Mouse (Mus musculus): ENCODE data around the gene Zc3h7b. TPM values are rescaled to one million over a fixed set of nuclear protein-coding genes. Genes with fewer than 3 reads are reported as not detected.

Zc3h7b gene
- polyA plus RNA-seq, 1 experiment from 2014 or later, result 26.5 TPM

DNA sequence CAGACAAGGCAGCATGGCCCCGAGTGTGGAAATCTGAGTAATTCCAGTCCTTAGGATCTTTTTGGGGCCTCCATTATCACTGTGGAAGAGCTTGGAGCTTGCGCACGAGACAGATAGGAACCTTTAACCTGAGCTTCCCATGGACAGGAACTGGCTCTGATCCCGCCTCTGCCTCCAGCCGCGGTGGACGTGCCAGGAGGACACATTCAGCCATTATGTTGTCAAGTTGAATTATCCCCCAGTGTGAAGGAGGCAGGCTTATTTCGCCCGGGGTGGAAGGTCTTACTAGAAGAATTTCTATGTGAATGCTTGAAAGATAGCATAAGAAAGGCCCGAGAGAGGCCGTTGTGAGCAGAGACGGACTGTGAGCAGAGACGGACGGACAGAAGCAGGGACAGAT, 4.9 kb downstream of the Zc3h7b start:
- Histone ChIP-seq H3K4me1 (replicated peaks; ENCODE audit: insufficient read depth, low read length) (0 out of 2 replicates have a peak, but pooled peaks cover 11% of the 10 kb centered on the region), H3K4me3 (replicated peaks; ENCODE audit: low read depth, low read length) (no peak overlapping the region), H3K27me3 (ENCODE audit: insufficient read depth, low read length) (no peaks in the 10 kb centered on the region), H3K9me3 (replicated peaks; ENCODE audit: low read length) (no peaks in the 10 kb centered on the region), H3K9ac (ENCODE audit: low read depth, low read length) (no peak overlapping the region), H3K36me3 (ENCODE audit: insufficient read depth, low read length) (no peaks in the 10 kb centered on the region), H3K27ac (peak overlapping the region; percentile 77), H3K4me2 (ENCODE audit: low read length) (peak overlapping the region; percentile 16; the same call in 1 of the 2 replicates)
- no peak for TF ChIP-seq CTCF (IDR thresholded peaks at IDR 0.05; ENCODE audit: low read depth)
- DNase-seq (ENCODE audit: low spot score) (peak; percentile 90), ATAC-seq (replicated peaks; ENCODE audit: low FRiP score, low read depth) (0 out of 2 replicates have a peak, but pooled peaks have one; percentile 23)
- WGBS, result 18% methylated on average over 14 of the region's 14 CpGs

DNA sequence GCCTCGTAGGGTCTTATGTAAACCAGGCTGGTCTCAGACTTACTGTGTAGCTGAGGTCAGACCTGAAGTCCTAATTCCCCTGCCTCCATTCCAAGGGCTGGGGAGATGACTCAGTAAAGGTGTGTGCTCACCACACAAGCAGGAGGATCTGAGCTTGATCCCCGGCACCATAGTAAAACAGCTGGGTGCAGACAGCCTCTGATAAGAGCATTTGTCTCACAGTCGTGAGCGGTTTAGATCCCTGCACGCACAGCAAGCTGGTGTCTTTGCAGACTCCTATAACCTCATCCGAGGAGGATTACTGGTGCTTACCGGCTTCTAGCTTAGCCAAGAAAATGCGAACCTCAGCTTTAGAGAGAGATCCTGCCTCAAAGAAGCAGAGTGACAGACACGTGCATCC, 8.8 kb downstream of the Zc3h7b start:
- no peak for DNase-seq (ENCODE audit: low spot score)
- 93% methylated on average over 9 of the region's 9 CpGs for WGBS
- H3K27ac ChIP-seq, result no peak overlapping the region
- no peak for TF ChIP-seq CTCF (IDR thresholded peaks at IDR 0.05; ENCODE audit: low read depth)
- H3K4me1 ChIP-seq (replicated peaks; ENCODE audit: insufficient read depth, low read length), result 0 out of 2 replicates have a peak, but pooled peaks cover 11% of the 10 kb centered on the region
- no peaks in the 10 kb centered on the region for H3K9me3 ChIP-seq (replicated peaks; ENCODE audit: low read length)
- H3K27me3 ChIP-seq (ENCODE audit: insufficient read depth, low read length), result no peaks in the 10 kb centered on the region
- ATAC-seq (replicated peaks; ENCODE audit: low FRiP score, low read depth), result no peak
- no peak overlapping the region for H3K9ac ChIP-seq (ENCODE audit: low read depth, low read length)
- 0 out of 2 replicates have a peak, but pooled peaks cover 7% of the 10 kb centered on the region for H3K36me3 ChIP-seq (ENCODE audit: insufficient read depth, low read length)
- no peak overlapping the region for H3K4me2 ChIP-seq (ENCODE audit: low read length)
- H3K4me3 ChIP-seq (replicated peaks; ENCODE audit: low read depth, low read length), result no peak overlapping the region

DNA sequence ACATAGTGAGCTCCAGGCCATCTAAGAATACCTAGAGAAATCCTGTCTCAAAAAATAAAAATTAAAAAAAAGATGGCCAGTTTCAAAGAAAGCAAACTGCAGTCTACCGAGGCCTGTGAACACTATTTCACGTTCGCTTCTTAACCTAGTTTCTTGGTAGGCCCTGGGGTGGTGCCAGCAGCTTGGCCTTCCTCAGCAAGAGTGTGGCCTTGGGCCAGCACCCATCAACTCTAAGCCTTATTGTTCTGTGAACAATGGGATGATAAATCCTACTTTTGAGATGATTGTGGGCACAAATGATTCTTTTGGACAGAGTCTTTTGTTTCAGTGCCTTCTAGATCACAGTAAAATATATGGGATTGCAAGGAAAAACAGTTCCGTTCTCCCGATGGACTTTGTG, 13.8 kb downstream of the Zc3h7b start:
- WGBS, result 73% methylated on average over 5 of the region's 5 CpGs
- 0 out of 2 replicates have a peak, but pooled peaks cover 7% of the 10 kb centered on the region for H3K36me3 ChIP-seq (ENCODE audit: insufficient read depth, low read length)
- ATAC-seq (replicated peaks; ENCODE audit: low FRiP score, low read depth), result no peak

DNA sequence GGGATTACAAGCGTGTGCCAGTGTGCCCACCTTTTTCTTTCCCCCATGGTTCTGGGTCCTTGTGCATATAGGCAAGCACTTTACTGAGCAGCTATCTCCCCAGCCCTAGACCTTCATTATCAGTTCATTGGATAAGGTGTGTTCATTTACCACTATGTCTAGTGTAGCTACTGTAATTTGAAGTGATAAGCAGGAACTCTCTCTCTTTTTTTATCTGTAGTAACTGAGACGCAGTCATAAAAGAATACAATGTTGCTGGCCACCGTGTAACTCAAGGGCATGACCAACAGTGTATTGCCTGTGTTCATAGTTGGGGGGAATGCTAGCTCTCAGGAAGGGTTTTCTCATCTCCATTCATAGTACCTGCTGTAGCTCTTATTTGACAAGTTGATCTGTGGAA, 14.7 kb downstream of the Zc3h7b start:
- H3K4me3 ChIP-seq (replicated peaks; ENCODE audit: low read depth, low read length), result no peak overlapping the region
- no peaks in the 10 kb centered on the region for H3K4me1 ChIP-seq (replicated peaks; ENCODE audit: insufficient read depth, low read length)
- H3K27ac ChIP-seq, result no peak overlapping the region
- 0 out of 2 replicates have a peak, but pooled peaks cover 7% of the 10 kb centered on the region for H3K36me3 ChIP-seq (ENCODE audit: insufficient read depth, low read length)
- no peak overlapping the region for H3K9ac ChIP-seq (ENCODE audit: low read depth, low read length)
- ATAC-seq (replicated peaks; ENCODE audit: low FRiP score, low read depth) (no peak), DNase-seq (ENCODE audit: low spot score) (no peak)
- H3K27me3 ChIP-seq (ENCODE audit: insufficient read depth, low read length), result no peaks in the 10 kb centered on the region
- no peak overlapping the region for H3K4me2 ChIP-seq (ENCODE audit: low read length)
- TF ChIP-seq CTCF (IDR thresholded peaks at IDR 0.05; ENCODE audit: low read depth), result no peak
- WGBS, result 86% methylated on average over 3 of the region's 3 CpGs
- no peaks in the 10 kb centered on the region for H3K9me3 ChIP-seq (replicated peaks; ENCODE audit: low read length)

More for the DNA sequence above, 13.8 kb downstream of the Zc3h7b start:
- H3K4me2 ChIP-seq (ENCODE audit: low read length), result no peak overlapping the region
- no peak overlapping the region for H3K27ac ChIP-seq
- H3K4me1 ChIP-seq (replicated peaks; ENCODE audit: insufficient read depth, low read length), result no peaks in the 10 kb centered on the region
- H3K9me3 ChIP-seq (replicated peaks; ENCODE audit: low read length), result no peaks in the 10 kb centered on the region
- DNase-seq (ENCODE audit: low spot score), result no peak
- H3K27me3 ChIP-seq (ENCODE audit: insufficient read depth, low read length), result no peaks in the 10 kb centered on the region
- H3K4me3 ChIP-seq (replicated peaks; ENCODE audit: low read depth, low read length), result no peak overlapping the region
- no peak overlapping the region for H3K9ac ChIP-seq (ENCODE audit: low read depth, low read length)
- no peak for TF ChIP-seq CTCF (IDR thresholded peaks at IDR 0.05; ENCODE audit: low read depth)

DNA sequence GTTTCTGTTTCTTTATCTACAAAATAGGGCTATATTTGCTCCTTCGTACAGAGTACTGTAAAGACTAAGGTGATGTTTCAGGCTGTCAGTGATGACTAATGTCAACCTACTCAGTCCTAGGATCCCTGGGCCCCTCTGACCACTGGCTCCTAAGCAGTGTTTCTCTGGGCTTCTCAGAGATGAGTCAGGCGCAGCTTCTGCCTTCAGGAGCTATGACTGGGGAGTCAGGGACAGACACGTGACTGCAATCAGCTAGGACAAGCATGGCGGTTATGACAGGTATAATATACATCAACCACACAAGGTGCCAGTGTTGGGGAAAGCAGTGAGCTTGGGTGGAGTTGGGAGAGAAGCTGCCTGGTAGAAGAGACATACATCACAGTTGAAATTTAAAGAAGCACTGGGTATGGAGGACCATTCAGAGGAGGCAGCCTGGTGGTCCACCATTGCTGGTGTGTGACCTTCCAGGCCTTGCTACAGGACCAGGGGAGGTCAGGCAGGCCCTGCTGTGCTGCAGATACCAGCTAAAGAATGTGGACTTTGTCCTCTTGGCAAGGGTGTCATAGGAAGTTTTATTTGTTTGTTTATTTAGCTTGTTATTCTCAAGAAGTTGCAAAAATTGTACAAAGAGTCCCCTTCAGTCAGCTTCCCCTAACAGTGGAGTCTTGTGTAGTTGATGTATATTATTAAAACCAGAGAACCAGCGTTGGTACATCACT, 15.7 kb downstream of the Zc3h7b start:
- Histone ChIP-seq H3K4me1 (replicated peaks; ENCODE audit: insufficient read depth, low read length) (no peaks in the 10 kb centered on the region), H3K9me3 (replicated peaks; ENCODE audit: low read length) (no peaks in the 10 kb centered on the region), H3K36me3 (ENCODE audit: insufficient read depth, low read length) (0 out of 2 replicates have a peak, but pooled peaks cover 2% of the 10 kb centered on the region), H3K4me3 (replicated peaks; ENCODE audit: low read depth, low read length) (no peak overlapping the region), H3K27me3 (ENCODE audit: insufficient read depth, low read length) (no peaks in the 10 kb centered on the region), H3K9ac (ENCODE audit: low read depth, low read length) (no peak overlapping the region), H3K4me2 (ENCODE audit: low read length) (no peak overlapping the region), H3K27ac (no peak overlapping the region)
- TF ChIP-seq CTCF (IDR thresholded peaks at IDR 0.05; ENCODE audit: low read depth), result no peak
- no peak for DNase-seq (ENCODE audit: low spot score)
- no peak for ATAC-seq (replicated peaks; ENCODE audit: low FRiP score, low read depth)
- 91% methylated on average over 5 of the region's 5 CpGs for WGBS

DNA sequence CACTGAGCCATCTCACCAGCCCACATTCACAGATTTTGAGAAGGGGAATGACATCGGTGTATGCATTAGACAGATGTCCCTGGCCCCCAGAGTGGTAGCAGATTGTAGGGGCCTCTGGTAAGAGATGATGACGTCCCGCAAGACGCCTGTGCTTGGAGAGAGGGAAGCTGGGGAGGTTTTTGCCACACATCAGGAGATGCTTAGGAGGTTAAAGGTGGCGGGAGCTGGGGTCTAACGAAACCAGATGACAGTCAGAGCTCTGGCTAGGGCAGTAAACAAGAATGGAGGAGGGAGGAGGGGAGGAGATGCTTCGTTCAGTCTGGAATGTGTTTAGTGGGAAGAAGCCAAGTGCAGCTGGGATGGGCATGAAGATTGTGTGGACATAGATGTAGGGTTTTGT, 16.5 kb downstream of the Zc3h7b start:
- H3K27ac ChIP-seq, result no peak overlapping the region
- no peak overlapping the region for H3K4me2 ChIP-seq (ENCODE audit: low read length)
- H3K27me3 ChIP-seq (ENCODE audit: insufficient read depth, low read length), result no peaks in the 10 kb centered on the region
- DNase-seq (ENCODE audit: low spot score) (no peak), ATAC-seq (replicated peaks; ENCODE audit: low FRiP score, low read depth) (no peak)
- TF ChIP-seq CTCF (IDR thresholded peaks at IDR 0.05; ENCODE audit: low read depth), result no peak
- no peaks in the 10 kb centered on the region for H3K36me3 ChIP-seq (ENCODE audit: insufficient read depth, low read length)
- H3K9ac ChIP-seq (ENCODE audit: low read depth, low read length), result no peak overlapping the region
- H3K9me3 ChIP-seq (replicated peaks; ENCODE audit: low read length), result no peaks in the 10 kb centered on the region
- H3K4me1 ChIP-seq (replicated peaks; ENCODE audit: insufficient read depth, low read length), result no peaks in the 10 kb centered on the region
- WGBS, result 83% methylated on average over 7 of the region's 7 CpGs
- no peak overlapping the region for H3K4me3 ChIP-seq (replicated peaks; ENCODE audit: low read depth, low read length)
